Mouse (Mus musculus): Measurements from ENCODE around the gene Elavl1. TPM values are rescaled to one million over a fixed set of nuclear protein-coding genes. Genes with fewer than 3 reads are reported as not detected.

Elavl1 gene
- total and polyA plus RNA-seq, 3 experiments = 55.8 to 112 (median 76.4) TPM

GRCm38 (mm10) chr8:4335678-4336077, 10.5 kb upstream of the Elavl1 start:
- no peak for DNase-seq (ENCODE audit: extremely low read depth)
- Histone ChIP-seq H3K79me2 (replicated peaks; ENCODE audit: control insufficient read depth, extremely low read depth, insufficient read depth, poor library complexity, severe bottlenecking) (no peaks in the 10 kb centered on the region), H3K36me3 (replicated peaks in 1 of 2; ENCODE audit: control insufficient read depth in 1 of 2, insufficient read depth in 1 of 2, low read length in 1 of 2) (peaks cover 55 to 85% of the 10 kb centered on the region in 2 experiments), H3K4me1 (ENCODE audit: control insufficient read depth in 1 of 2, insufficient read depth in 2 of 2) (no peaks in the 10 kb centered on the region), H3K27ac (ENCODE audit: insufficient read depth, low read depth) (no peak overlapping the region), H3K27me3 (replicated peaks) (no peaks in the 10 kb centered on the region), H3K9me3 (replicated peaks; ENCODE audit: low read length) (no peaks in the 10 kb centered on the region), H3K9ac (ENCODE audit: insufficient read depth, low read depth) (no peak overlapping the region), H3K4me3 (replicated peaks in 1 of 3; ENCODE audit: low read depth in 2 of 3, low read length in 2 of 3, poor library complexity in 1 of 3) (no peak overlapping the region), H3K4me2 (ENCODE audit: insufficient read depth, low read depth, poor library complexity, severe bottlenecking) (no peak overlapping the region)
- dilution Hi-C loops (cut with MboI; ENCODE audit: extremely low pct_ligation_motif_present, extremely low pct_unique_long_range_greater_than_20kb, low sequenced_read_pairs) (no loop called here), in situ Hi-C loops (cut with MboI; ENCODE audit: low pct_ligation_motif_present, low pct_unique_long_range_greater_than_20kb, low sequenced_read_pairs) (no loop called here)
- TF ChIP-seq NELFE (IDR thresholded peaks at IDR 0.05; ENCODE audit: low read depth, low read length) (no peak), MEF2A (IDR thresholded peaks at IDR 0.05; ENCODE audit: borderline replicate concordance, low read depth, low read length) (no peak), IRF4 (IDR thresholded peaks at IDR 0.05; ENCODE audit: low read depth, low read length) (no peak), USF2 (conservative IDR thresholded peaks at IDR 0.05; ENCODE audit: low read depth, low read length) (no peak), MAZ (IDR thresholded peaks at IDR 0.05; ENCODE audit: low read depth, low read length) (no peak), MXI1 (IDR thresholded peaks at IDR 0.05; ENCODE audit: low read depth, low read length) (no peak), BHLHE40 (IDR thresholded peaks at IDR 0.05; ENCODE audit: low read depth, low read length) (no peak), KAT2A (IDR thresholded peaks at IDR 0.05; ENCODE audit: insufficient replicate concordance, low read length) (no peak), RAD21 (IDR thresholded peaks at IDR 0.05; ENCODE audit: low read depth, low read length) (no peak), ZMIZ1 (IDR thresholded peaks at IDR 0.05; ENCODE audit: low read depth, low read length) (no peak), RCOR1 (conservative IDR thresholded peaks at IDR 0.05; ENCODE audit: low read depth, low read length) (no peak), USF1 (IDR thresholded peaks at IDR 0.05; ENCODE audit: low read depth, low read length) (no peak), MAFK (IDR thresholded peaks at IDR 0.05; ENCODE audit: insufficient replicate concordance, low read length) (no peak), NRF1 (IDR thresholded peaks at IDR 0.05; ENCODE audit: low read depth, low read length) (no peak), CTCF (conservative IDR thresholded peaks at IDR 0.05 in 1 of 2, IDR thresholded peaks at IDR 0.05 in 1 of 2; ENCODE audit: low read depth in 2 of 2, low read length in 2 of 2) (no peak)

- no peak overlapping the region for H3K4me2 ChIP-seq (ENCODE audit: insufficient read depth, low read depth, poor library complexity, severe bottlenecking)
- in situ Hi-C loops (cut with MboI; ENCODE audit: low pct_ligation_motif_present, low pct_unique_long_range_greater_than_20kb, low sequenced_read_pairs) = no loop called here
- no peaks in the 10 kb centered on the region for H3K79me2 ChIP-seq (replicated peaks; ENCODE audit: control insufficient read depth, extremely low read depth, insufficient read depth, poor library complexity, severe bottlenecking)
- DNase-seq (ENCODE audit: extremely low read depth) = no peak
- TF ChIP-seq NRF1 (IDR thresholded peaks at IDR 0.05; ENCODE audit: low read depth, low read length) = no peak
- TF ChIP-seq ELF1 (IDR thresholded peaks at IDR 0.05; ENCODE audit: low read depth, low read length) = no peak
- TF ChIP-seq POLR2A (IDR thresholded peaks at IDR 0.05; ENCODE audit: low read depth, low read length) = no peak
- TF ChIP-seq JUN (IDR thresholded peaks at IDR 0.05; ENCODE audit: insufficient read depth, low read depth, low read length) = no peak
- TF ChIP-seq CHD2 (IDR thresholded peaks at IDR 0.05; ENCODE audit: low read length) = no peak
- no peak for TF ChIP-seq BHLHE40 (IDR thresholded peaks at IDR 0.05; ENCODE audit: low read depth, low read length)
- no peak for TF ChIP-seq MAX (IDR thresholded peaks at IDR 0.05; ENCODE audit: low read length)
- TF ChIP-seq ZKSCAN1 (IDR thresholded peaks at IDR 0.05; ENCODE audit: borderline replicate concordance, low read depth, low read length) = no peak
- no peak for TF ChIP-seq TBP (conservative IDR thresholded peaks at IDR 0.05; ENCODE audit: low read depth, low read length)
- no peak for TF ChIP-seq USF1 (IDR thresholded peaks at IDR 0.05; ENCODE audit: low read depth, low read length)
- TF ChIP-seq JUND (conservative IDR thresholded peaks at IDR 0.05; ENCODE audit: low read depth, low read length) = no peak
- no peak for TF ChIP-seq CTCF (conservative IDR thresholded peaks at IDR 0.05 in 1 of 2, IDR thresholded peaks at IDR 0.05 in 1 of 2; ENCODE audit: low read depth in 2 of 2, low read length in 2 of 2)
- no peaks in the 10 kb centered on the region for H3K27me3 ChIP-seq (replicated peaks)
- H3K27ac ChIP-seq (ENCODE audit: insufficient read depth, low read depth) = no peak overlapping the region
- no peaks in the 10 kb centered on the region for H3K4me1 ChIP-seq (ENCODE audit: control insufficient read depth in 1 of 2, insufficient read depth in 2 of 2)
- dilution Hi-C loops (cut with MboI; ENCODE audit: extremely low pct_ligation_motif_present, extremely low pct_unique_long_range_greater_than_20kb, low sequenced_read_pairs) = no loop called here
- H3K4me3 ChIP-seq (replicated peaks in 1 of 3; ENCODE audit: low read depth in 2 of 3, low read length in 2 of 3, poor library complexity in 1 of 3) = no peak overlapping the region
- H3K36me3 ChIP-seq (replicated peaks in 1 of 2; ENCODE audit: control insufficient read depth in 1 of 2, insufficient read depth in 1 of 2, low read length in 1 of 2) = peaks cover 59 to 92% of the 10 kb centered on the region in 2 experiments
- H3K9ac ChIP-seq (ENCODE audit: insufficient read depth, low read depth) = no peak overlapping the region
- no peaks in the 10 kb centered on the region for H3K9me3 ChIP-seq (replicated peaks; ENCODE audit: low read length)
These were observed 8.8 kb upstream of the Elavl1 start for GRCm38 (mm10) chr8:4333966-4334365.

Data from CH12.LX (cell line).